Mouse (Mus musculus): ENCODE data around the gene Pmch.

Pmch gene

GRCm38 (mm10) chr10:88090772-88091171 is at the start of gene Pmch:
Gene Pmch, plus strand, starts transcription at chr10:88091072.
- DNase-seq (ENCODE audit: low read depth, low spot score): no peak

DNA sequence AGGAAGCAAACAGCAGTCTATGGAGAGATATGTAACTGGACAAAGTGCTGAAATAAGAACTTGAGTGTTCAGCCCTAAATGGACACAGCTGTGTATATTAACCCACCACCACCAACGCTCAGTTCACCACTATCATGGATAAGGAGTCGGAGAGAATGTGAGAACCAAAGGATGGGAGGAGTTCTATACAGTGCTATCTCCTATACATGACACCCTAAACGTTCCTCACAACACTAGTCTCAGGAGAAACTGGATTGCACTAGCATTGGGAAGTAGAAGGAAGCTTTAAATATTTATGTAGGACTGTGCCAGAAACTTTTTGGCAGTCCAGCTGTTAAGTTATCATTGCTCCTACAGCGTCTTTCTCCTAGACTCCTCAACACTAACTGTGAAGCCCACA is 46.6 kb upstream of the Pmch start:
- DNase-seq (ENCODE audit: low read depth, low spot score): no peak

- DNase-seq (ENCODE audit: low read depth, low spot score): no peak
These were observed 44.6 kb upstream of the Pmch start for GRCm38 (mm10) chr10:88046098-88046771.

DNA sequence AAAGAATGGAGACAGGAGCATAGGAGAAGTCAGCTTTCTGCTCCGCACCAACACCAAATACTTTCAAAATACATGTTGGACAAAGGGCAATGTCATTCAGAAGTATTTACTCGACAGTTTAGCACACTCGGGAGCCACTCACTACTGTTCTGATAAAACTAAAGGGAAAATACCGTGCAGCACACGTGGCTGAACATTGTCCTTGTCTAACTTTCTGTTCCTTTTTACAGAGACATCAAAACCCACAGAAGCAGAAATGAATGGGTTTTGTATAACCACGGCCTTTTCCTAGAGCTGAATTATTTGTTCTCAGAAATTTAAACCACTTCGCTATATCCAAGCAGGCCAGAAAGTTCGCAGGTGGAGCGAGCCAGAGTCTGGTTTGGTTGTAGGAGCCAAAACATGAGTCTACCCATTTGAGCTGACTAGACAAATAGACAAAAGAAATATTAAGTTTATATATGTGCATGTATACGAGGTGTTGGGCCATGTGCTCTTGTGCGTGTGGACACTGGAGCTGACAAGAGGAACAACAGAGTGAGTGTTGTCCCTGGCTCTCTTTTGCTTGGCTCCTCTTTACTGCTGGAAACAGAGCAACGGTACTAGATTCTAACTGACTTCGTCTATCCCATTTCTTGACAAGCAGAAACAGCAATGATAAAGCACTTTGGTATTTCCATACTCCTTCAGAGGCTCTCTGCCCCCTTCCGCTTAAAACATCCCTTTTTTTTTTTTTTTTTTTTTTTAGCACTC is 36.5 kb upstream of the Pmch start:
- DNase-seq (ENCODE audit: low read depth, low spot score): no peak

DNA sequence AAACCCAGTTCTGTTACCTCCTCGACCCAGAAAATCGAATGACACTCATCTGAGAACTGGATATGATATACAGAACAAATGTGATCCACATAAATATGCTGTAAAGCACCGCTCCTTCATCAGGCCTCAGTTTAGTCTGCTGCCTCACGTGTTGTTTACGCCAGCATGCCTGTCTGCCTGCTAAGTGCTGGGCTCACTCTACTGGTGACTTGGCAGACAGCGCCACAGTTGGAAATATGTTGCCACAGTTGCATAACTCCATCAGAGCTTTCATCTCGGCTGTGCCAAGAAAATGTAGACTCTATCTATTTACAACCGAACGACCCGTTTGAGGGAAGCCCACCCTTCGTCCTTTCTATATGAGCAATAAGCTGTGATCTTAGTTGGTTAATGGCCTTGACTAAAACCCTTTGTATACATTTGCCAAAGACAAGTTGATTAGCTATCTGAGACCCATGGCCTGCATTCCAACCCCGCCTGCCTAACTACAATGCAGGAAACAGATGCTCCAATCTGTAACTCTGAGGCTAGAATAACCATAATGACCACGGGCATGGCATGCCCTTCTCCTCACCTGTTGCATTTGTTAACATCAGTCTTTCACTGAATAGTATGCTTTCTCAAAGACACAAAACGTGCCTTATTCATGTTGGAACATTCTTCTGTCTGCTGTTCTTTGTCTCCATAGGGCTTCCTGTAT is 33.8 kb upstream of the Pmch start:
- DNase-seq (ENCODE audit: low read depth, low spot score): no peak

DNA sequence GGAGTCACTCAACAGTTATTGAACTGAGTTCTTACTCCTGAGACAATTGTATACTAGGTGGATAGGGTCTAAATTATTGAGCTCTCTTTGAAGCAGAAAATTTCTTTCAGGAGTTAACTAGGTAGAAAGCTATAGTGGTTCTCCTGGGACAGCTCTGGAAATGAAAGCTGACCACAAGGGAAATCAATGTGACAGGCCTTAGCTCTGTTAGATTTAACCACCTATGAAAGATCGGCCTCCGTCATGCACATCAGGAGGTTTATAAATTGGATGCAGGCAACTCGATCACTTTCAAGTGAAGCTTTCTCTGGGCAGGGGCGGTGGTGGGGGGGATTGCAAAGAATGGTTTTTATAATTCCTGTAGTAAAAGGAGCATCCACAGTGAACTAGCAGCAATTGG is 27.4 kb upstream of the Pmch start:
- DNase-seq (ENCODE audit: low read depth, low spot score): no peak

DNA sequence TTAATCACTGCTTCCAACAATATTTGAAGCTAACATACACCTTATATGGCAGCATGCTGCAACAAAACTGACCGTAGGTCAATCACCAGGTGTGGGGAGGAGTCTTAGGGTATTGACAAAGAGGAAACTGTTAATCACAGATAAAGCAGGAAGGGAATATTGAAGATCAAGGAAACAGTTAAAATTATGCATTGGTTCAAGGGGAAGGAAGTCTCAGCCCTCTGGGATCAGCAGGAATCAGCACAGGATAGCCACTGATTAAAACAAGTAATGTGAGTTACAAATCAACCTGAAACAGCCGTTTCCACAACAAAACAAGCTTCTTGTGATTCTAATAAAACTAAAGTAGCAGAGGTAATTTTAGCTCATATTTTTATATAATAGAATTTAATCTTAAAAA is 26.0 kb upstream of the Pmch start:
- no peak for DNase-seq (ENCODE audit: low read depth, low spot score)

GRCm38 (mm10) chr10:88067377-88067776 is 23.5 kb upstream of the Pmch start:
- no peak for DNase-seq (ENCODE audit: low read depth, low spot score)

DNA sequence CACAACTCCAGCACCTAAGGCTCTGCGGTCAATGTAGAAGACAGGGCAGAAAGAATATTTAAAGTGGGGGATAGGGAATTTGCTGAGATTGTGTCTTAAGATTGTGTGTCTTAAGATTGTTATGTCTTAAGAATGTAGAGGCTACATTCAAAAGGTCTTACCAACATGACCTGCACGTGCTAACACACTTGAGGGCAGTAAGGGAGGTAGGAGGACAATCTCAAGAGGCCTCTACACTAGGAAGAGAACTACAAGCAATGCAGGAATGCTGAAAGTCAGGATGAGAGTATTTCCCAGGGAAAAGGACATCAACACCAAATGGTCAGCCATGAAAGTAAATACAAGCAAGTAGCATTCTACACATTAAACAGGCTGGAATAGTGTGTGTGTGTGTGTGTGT is 15.3 kb downstream of the Pmch start:
- no peak for DNase-seq (ENCODE audit: low read depth, low spot score)

- no peak for DNase-seq (ENCODE audit: low read depth, low spot score)
These were observed 22.4 kb downstream of the Pmch start for GRCm38 (mm10) chr10:88113290-88113689.

GRCm38 (mm10) chr10:88119721-88120120 is 28.8 kb downstream of the Pmch start:
- no peak for DNase-seq (ENCODE audit: low read depth, low spot score)

GRCm38 (mm10) chr10:88135630-88136029 is 44.8 kb downstream of the Pmch start:
- DNase-seq (ENCODE audit: low read depth, low spot score): no peak

All from CD4-positive helper T cell, adult 2 months (primary cell).